Mouse (Mus musculus): ENCODE measurements around the gene Gm10681.
"Not testable (repeated sequence)": the region's sequence is repeated elsewhere in the genome, so short reads cannot be mapped to it uniquely, and the experiment has no call there.

- TF ChIP-seq CTCF, POLR2A (IDR thresholded peaks at IDR 0.05; ENCODE audit: insufficient read depth, low read depth, low read length): not testable (repeated sequence)
Measured at GRCm38 (mm10) chr3:98613540-98613939, 24.9 kb upstream of the Gm10681 start.
